Mouse (Mus musculus): ENCODE results near the gene 3110009E18Rik. TPM values are rescaled to one million over a fixed set of nuclear protein-coding genes. Genes with fewer than 3 reads are reported as not detected.

3110009E18Rik gene
- polyA plus RNA-seq, 2 experiments from 2014 or later, result 25.9 to 27.3 TPM

DNA sequence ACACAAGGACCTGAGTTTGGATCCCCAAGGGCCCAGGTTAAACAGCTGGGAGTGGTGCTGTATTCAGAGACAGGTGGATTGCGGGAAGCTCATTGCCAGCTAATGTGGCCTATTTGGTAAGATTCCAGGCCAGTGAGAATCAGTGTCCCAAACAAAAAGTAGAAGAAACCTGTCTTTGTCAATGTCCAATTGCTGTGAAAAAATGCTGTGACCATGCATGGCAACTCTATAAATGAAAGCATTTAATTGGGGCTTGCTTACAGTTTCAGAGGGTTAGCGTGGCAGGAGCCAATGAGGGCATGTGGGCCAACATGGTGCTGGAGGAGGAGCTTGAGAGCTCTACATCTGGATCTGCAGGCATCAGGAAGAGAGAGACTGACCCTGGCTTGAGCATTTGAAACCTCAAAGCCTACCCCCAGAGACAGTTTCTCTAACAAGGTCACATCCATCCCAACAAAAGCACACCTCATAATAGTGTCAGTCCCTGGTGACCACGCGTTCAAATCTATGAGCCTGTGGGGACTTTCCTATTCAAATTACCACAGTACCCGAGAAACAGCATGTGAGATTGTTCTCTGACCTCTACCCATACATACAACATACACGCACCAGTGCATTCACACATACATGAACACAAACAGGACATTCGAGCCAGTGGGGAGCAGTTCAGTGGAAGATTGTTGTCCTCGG, 24.7 kb downstream of the 3110009E18Rik start:
- ATAC-seq, result no peak

DNA sequence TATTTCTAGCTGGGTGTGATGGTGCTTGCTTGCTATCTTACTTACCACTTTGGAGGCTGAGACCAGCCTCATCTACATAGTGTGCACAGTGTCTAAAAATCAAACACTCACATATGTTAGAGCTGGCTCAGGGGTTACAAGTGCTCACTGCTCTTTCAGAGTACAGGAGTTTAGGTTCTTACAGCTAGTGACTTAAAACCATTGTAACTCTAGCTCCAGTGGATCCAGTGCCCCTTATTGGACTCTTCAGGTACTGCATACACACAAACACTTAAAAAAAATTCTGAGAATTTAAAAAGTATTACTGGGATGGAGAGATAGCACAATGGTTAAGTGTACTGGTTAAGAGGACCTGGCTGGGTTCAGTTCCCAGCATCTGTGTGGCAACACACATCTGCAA, 26.0 kb downstream of the 3110009E18Rik start:
- peak; percentile 36 for ATAC-seq

DNA sequence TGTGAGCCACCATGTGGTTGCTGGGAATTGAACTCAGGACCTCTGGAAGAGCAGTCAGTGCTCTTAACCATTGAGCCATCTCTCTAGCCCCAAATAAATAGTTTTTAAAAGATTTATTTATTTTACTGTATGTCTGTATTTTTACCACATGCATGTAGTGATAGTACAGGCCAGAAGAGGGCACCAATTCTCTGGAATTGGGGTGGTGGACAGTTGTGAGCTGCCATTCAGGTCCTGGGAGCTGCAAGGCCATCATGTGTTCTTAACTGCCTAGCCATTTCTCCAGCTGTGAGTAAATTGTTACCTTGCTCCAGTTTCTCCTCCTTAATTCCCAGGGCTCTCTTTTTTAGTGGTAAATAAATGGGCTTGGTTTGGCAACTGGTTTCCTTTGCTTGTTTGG, 33.2 kb downstream of the 3110009E18Rik start:
- ATAC-seq, result peak; percentile 46

DNA sequence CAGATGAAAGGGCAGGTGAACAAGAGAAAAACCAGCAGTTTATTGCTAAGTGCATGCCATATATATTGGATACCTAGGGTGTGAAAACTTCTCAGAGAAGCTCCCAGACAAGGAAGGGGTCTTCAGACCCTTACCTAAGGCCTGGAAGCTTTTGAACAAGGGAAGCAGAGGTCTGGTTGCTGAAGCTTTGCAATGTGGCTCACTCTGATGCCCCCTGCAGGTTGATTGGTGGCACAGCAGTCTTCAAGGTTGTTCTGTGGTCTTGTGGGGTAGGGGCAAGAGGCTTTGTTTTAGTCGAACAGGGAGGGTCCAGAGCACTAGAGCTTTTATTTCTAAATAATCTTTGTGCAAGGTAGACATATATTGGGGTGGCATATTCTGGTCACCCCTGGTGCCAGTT, 34.3 kb downstream of the 3110009E18Rik start:
- peak; percentile 65 for ATAC-seq

DNA sequence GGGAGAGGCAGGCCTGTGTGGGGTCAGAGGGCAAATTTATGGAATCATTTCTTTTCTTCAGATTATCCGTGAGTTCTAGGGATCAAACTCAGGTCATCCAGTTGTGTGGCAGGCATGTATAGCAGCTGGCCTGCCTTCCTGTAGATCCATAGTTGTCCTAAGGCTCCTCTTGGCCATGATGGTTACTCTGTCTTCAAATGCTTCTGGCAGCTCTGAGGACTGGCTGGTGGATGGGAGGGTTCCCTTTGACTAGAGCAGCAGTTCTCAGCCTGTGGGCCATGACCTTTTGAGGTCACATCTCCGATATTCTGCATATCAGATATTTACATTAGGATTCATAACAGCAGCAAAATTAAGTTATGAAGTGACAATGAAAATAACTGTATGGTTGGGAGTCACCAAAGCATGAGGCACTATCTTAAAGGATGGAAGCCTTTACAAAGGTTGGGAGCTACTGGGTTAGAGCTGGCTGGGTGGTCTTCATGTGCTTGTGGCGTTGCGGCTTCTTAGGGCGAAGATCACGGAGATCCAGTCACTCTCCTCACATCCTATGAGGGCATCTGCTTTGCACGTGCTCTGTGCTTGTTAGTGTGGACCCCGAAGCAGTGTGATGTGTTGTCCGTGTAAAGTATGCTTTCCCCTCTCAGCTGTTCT, 37.6 kb downstream of the 3110009E18Rik start:
- ATAC-seq, result no peak

DNA sequence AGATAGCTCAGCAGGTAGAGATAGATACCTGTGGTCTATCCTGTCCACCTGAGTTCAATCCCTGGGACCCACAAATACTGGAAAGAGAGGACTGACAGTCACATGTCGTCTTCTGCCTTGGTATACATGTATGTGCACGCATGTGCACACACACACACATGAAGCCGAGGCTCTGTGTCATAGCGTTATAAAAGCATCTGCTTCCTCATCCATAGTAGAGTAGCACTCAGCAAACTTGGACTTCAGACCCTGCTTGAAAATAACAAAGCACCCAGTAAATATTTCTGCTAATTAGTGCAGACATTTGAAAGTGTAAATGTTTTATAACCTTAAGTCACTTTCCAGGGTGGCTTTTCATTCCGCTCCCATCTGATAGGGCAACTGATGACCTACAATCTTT, 40.5 kb downstream of the 3110009E18Rik start:
- no peak for ATAC-seq

DNA sequence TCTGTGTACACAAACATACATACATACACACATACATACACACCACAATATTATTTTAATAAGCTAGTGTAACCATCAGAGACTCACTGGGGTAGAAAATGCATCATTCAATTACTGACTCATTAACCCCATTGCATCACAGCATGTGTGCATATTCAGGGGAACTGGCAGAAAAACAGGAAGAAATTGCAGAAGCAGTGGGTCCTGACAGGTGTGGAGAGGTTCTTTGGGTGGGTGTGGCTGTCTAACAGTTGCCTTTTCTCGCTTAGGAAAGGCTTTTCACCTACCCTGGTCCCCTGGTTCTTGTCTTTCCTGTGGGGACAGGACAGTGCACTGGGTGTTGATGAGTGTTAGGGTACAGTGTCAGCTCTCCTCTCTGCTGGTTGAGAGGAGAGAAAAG, 41.6 kb downstream of the 3110009E18Rik start:
- ATAC-seq, result no peak

DNA sequence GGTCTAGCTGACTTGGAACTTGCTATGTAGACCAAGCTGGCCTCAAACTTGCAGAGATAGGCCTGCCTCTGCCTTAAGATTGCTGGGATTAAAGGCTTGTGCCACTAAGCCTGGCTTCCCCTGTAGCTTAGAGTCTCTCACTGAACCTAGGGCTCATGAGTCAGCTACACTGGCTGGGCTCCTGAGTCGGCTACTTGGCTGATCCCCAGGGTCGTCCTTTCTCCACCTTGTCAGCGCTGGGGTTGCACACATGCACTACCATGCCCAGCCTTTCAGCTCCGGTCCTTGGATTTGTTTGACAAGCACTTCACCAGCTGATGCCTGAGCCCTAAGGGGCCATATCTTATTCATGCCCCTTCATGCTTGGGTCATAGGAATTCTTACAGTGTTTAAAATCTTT, 47.0 kb downstream of the 3110009E18Rik start:
- no peak for ATAC-seq

DNA sequence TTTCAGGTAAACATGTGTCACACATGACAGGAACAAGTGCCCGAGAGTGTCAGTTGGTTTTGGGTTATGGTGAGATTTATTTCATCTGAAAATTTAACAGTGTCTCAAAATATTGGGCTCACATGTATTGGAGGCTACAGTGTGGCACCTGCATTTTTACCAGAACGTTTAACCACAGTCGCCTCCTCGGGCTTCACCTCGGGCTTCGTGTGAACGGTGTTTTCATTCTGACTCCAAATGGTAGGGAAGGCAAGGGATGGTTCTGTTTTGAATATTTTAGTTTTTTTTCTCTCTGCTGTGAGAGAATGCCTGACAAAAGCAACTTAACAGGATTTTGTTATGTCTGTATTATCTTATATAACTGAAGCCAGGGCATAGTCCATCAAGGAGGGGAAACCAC, 47.7 kb downstream of the 3110009E18Rik start:
- no peak for ATAC-seq

DNA sequence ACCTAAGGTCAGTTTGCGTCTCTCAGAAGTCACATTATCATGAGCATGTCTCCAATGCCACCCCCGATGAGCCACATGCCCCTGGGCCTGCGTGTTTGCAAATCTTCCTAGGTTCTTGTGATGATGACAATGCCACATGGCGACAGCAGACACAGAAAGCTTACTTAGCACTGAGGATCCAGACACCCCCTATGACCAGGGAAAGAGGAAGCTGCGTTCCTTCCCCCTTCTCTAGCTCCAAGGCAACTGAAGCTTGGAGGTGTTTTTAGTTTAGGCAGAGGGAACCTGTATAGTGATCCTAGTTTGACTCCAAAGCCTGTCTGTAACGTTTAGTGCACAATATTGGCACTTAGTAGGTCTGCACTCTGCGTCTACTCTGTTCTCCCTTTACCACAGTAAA, 49.3 kb downstream of the 3110009E18Rik start:
- no peak for ATAC-seq

DNA sequence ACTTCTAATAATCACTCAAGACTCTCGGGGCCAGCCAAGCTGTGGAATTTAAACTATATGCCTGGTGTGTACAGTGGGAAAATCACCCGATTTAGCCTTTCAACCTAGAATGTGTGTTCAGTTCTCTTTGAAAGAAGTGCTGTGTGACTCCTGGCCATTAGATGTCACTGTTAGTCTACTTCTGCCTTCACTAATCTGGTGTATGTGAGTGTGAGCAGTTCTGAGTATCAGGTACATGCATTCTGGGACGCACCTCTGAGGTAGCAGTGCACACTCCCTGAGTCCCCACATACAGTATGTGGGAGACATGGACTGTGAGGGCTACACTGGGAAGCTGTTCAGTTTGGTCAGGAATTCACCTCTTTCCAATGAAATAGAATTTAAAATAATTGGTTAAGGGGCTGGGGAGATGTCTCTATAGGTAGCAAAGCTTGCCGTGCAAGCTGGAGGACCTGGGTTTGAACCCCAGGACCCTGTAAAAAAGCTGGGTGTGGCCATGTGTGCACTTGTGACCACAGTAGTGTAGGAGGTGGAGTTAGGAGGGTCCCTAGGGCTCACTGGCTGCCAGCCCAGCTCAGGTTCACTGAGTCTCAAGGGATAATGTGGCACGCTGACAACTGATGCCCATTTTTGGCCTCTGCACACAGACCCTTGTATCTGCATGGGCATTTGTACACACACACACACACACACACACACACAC, 51.0 kb downstream of the 3110009E18Rik start:
- no peak for ATAC-seq

DNA sequence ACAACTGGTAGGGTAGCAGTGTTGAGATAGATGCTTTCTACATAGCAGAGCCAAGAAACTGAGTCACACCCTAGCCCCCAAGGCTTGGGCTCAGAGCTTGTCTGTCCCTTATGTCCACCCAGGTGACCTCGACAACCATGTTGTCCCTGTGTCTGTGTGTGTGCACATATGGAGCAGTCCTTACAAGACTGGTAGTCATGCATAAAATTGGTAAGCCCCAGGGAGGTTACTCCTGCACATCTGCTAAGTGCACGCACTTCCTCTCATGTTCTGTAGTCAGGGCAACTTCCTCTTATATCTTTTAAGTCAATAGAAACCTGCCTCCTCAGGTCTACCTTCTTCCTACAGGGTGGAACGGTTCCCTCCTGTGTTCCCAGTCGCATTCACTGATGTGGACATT, 54.0 kb downstream of the 3110009E18Rik start:
- ATAC-seq, result no peak

DNA sequence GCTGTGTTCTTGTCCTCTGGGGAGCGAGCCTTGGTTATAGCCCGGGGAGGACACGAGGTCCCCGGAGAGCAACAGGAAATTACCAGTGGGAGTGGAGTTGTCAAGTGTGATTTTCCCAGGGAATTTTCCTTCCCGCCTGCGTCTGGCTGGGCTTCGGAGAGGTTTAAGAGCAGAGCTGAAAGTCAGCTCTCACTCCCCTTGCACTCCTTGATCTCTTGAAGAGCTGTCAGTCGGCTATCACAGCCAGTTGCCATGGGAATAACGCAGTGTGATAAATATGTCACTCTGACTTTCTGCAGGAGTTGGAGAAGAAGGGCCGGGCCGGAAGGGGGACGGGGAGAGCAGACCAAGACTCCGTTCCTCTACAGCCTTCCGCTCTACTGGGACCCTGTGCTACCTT, 55.3 kb downstream of the 3110009E18Rik start:
- ATAC-seq, result no peak

DNA sequence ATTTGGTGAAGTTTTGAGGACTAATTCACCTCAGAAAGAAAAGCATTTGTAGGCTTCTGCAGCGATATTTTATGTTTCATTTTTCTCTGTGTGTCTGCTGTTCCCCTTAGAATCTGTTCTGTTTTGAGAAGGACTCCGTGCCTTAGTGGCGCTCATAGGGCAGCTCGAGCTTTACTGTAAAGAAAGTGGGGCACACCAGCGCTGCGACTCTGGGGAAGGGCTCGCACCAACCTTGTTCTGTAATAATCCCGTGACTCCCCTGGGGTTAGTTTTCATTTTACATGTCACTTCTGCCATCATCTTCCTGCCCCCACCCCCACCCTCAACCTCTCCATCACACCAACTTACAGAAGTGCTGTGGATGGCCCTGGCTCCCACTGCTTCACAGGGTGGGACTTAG, 56.2 kb downstream of the 3110009E18Rik start:
- ATAC-seq, result no peak

DNA sequence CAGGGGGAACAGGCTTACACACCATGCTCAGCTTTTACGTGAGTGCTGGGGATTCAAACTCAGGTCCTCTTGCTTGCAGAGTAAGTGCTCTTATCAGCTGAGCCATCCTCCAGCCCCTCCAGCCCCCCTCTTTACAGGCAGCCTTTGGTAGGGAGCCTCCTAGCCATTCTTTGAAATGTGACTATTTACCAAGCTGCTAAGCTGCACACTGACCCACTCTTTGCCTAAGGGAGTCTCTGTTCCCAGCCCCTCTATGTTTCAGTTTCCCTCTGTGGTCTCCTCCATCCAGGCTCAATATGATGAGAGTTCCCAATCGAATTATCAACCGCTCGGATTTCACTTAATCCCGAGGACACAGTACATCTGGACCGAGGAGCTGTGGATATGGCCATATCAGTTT, 65.2 kb downstream of the 3110009E18Rik start:
- no peak for ATAC-seq

DNA sequence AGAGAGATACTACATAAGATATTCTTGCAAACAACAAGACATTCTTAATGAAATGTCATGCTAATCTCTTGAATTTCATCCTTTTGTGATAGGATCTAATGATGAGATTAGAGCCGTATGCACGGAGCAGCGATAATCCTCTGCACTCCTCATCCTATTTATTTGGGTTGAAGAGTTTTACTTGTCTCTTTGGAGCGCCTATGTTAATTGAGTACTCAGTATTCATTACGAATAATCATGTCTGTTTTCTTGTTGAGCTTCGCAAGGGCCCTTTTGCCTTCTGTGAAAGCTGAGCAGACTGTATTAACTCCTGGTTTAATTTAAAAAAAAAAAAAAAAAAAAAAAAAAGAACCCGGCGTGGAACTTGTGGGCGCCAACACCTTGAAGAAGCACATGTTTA, 65.7 kb downstream of the 3110009E18Rik start:
- ATAC-seq, result no peak

DNA sequence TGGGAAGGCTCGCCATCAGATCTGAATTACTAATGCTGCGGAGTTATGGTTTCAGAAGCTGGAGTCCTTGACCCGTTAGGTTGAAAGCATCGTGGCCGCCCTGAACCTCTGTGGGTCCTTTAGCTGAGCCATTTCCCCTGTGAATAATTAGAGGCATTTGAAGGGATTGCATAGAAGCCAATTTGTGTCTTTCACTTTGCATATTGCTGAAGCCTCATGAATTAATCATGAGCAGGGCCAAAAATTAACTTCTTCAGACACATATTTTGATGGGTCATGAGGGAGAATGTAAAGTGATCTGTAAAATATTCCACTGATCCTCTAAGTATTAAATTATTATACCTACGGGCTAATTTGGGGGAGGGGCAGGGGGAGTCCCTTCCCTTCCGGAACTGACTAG, 66.1 kb downstream of the 3110009E18Rik start:
- no peak for ATAC-seq

DNA sequence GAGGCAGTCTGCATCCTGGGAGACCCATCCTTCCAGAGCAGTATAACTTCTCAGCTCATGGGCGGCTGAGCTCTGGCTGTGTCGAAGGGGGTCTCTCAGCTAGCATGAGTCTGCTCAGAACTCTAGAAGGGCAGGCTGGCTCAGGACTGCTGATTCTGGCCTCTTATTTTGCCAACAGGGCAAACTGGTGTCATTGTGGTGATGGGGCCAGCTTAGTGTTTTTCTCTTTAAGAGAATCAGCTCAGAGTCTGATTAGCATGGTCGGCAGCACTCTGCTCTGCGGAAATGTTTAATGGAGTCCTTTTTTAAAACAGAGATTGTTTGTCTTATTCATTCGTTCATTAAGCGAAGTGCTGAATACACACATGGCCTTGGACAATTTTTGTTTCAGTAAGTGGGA, 68.2 kb downstream of the 3110009E18Rik start:
- no peak for ATAC-seq

DNA sequence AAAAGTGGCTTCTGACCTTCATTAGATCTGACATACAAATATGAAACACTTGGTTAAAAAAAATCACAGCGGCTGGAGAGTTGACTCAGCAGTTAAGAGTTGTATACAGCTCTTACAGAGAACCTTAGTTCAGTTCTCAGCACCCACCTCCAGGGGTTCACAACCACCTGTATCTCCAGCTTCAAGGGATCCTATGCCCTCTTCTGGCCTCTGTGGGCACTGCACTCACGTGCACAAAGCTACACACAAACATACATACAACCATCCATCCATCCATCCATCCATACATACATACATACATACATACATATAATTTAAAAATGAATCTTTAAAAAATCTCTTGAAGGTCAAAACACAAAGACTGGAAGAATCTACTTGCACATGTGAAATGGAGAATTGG, 69.3 kb downstream of the 3110009E18Rik start:
- ATAC-seq, result no peak

DNA sequence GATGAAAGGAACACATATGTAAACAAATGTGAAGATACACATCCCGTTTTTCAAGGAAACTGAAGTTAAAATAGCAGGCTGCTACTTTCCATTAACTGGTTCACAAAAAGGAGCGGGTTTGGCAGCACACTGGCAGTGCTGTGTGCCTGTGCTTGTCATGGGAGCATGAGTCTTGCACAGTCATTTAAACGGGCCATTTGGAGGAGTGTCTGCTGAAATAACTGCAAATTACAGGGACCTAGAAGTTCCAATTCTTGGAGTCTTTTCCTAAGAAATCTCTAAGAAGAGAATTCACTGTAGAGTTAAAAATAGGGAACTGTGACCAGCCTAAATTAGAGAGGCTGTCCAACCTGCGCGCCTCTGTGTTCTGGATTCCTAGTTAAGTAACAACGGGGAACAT, 70.0 kb downstream of the 3110009E18Rik start:
- ATAC-seq, result no peak

DNA sequence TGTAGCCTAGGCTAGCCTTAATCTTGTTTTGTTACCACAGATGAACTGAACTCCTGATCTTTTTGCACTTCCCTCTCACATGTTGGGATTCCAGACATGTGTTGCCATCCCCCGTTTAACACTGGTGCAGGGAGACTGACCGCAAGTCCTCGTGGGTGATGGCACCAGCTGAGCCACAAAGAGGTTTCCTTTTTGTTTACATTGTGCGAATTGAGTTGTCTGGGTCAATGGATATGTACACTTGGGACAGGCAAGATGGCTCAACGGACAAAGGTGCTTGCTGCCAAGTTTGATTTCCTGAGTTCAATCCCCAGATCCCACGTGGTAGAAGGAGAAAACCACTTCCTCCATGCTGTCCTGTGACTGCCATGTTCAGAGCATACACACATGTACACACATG, 71.3 kb downstream of the 3110009E18Rik start:
- ATAC-seq, result no peak

DNA sequence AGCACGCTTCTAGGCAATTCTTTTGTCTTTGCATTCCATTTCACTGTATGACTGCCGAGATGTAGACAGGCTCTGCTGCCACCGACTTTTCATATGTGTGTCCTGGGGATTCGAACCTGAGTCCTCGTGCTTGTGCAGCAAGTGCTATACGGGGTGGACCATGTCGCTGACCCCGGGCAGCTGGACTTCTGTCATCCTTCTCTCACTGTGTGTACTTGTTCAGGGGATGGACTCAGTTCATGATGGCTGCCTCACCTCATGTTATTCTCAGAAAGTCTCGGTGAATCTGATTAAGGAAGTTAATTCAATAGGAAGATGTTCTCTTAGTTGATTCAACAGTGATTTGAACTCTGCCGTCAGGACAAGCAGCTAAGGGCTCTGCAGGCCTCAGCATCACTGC, 72.6 kb downstream of the 3110009E18Rik start:
- no peak for ATAC-seq

DNA sequence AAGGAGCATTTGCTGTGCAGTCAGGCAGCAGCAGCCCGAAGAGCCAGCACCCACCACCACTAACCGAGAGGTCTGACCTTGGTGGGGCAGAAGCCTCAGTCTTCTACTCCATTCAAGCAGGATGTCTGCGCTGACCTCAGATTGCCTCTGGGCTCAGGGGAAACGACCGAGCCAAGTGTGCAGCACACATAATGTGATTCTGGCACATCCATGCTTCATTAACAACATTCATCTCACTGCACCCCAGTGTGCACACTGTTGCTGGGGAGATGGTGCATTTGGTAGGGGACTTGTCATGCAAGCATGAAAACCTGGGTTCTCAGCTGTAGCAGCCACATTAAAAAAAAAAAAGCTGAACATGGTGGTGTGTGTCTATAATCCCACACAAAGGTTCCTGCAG, 75.0 kb downstream of the 3110009E18Rik start:
- ATAC-seq, result no peak

DNA sequence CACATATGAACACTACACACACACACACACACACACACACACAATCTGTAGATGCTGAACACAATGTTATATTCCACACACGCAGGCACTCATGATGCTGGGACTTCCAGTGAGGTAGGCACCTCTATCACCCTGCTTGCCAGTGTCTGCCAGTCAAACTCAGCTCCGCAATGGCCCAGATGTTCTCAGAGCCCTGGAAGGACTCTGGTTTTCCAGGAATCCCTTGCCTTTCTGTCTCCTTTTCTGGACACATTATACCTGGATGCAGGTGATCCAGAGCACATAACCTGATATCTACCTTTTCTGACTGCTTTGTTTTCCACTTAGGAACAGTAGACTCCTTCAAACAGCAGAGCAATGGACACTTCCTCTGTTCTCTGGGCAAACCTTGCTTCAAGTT, 75.7 kb downstream of the 3110009E18Rik start:
- ATAC-seq, result no peak
